Mouse (Mus musculus): ENCODE data around the gene 1700011M02Rik.

DNA sequence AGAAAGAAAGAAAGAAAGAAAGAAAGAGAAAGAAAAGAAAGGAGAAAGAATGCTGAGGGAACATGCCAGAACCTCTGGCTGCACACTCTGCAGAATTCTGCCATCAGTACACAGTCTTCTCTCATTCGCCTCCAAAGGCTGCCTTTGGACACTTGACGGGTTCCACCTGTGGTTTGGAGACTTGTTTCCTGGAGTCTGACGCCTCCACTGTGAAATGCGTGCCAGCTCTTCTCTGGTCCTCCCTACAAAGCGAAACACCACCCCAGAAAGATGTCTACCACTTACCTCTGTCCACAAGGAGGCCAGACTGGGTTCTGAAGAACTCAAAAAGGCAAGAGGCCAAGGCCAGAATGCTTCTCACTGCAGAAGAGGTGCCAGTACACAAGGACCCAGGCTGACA is 28.0 kb downstream of the 1700011M02Rik start:
- TF ChIP-seq CTCF (IDR thresholded peaks at IDR 0.05; ENCODE audit: low read depth, low read length) (no peak), POLR2A (IDR thresholded peaks at IDR 0.05; ENCODE audit: borderline replicate concordance, low read depth, low read length) (no peak)

Measured in bone marrow macrophage, adult 2 months (primary cell).